Mouse (Mus musculus) right cerebral cortex, postnatal 10 days (tissue): ENCODE results near the gene Uba5.

Experiments
- DNase-seq, 2 experiments: peaks; one replicate each; pipeline ENCODE4 v3.0.0; 2021; ENCODE audit warnings: low spot score in 2 of 2

The Uba5 gene

GRCm38 (mm10) chr9:104062430-104063243 lies at the start of gene Uba5:
Gene Uba5, minus strand, starts transcription at chr9:104063134.
- peak; percentile 79 to 85 for DNase-seq

GRCm38 (mm10) chr9:104109151-104109550 lies 46.2 kb upstream of the Uba5 start:
- no peak for DNase-seq

GRCm38 (mm10) chr9:104108571-104109143 lies 45.7 kb upstream of the Uba5 start:
- DNase-seq = no peak

GRCm38 (mm10) chr9:104107482-104107881 lies 44.5 kb upstream of the Uba5 start:
- no peak for DNase-seq

GRCm38 (mm10) chr9:104106930-104107329 lies 44.0 kb upstream of the Uba5 start:
- DNase-seq = no peak

- no peak for DNase-seq
These were observed 42.1 kb upstream of the Uba5 start for GRCm38 (mm10) chr9:104104986-104105385.

- no peak for DNase-seq
These were observed 40.0 kb upstream of the Uba5 start for GRCm38 (mm10) chr9:104102901-104103300.

- no peak for DNase-seq
These were observed 39.4 kb upstream of the Uba5 start for GRCm38 (mm10) chr9:104102301-104102700.

GRCm38 (mm10) chr9:104101458-104101857 lies 38.5 kb upstream of the Uba5 start:
- DNase-seq = no peak

- no peak for DNase-seq
These were observed 37.9 kb upstream of the Uba5 start for GRCm38 (mm10) chr9:104100822-104101221.

- DNase-seq = no peak
These were observed 36.1 kb upstream of the Uba5 start for GRCm38 (mm10) chr9:104099060-104099459.

GRCm38 (mm10) chr9:104098256-104098655 lies 35.3 kb upstream of the Uba5 start:
- no peak for DNase-seq

- no peak for DNase-seq
These were observed 30.0 kb upstream of the Uba5 start for GRCm38 (mm10) chr9:104092945-104093344.

GRCm38 (mm10) chr9:104088555-104088954 lies 25.6 kb upstream of the Uba5 start:
- DNase-seq = peak; percentile 36 to 51

GRCm38 (mm10) chr9:104085730-104086429 lies 22.9 kb upstream of the Uba5 start:
- DNase-seq = no peak

GRCm38 (mm10) chr9:104080038-104080437 lies 17.1 kb upstream of the Uba5 start:
- DNase-seq = no peak

- peak in 1 of 2 experiments; percentile 44 for DNase-seq
These were observed 16.4 kb upstream of the Uba5 start for GRCm38 (mm10) chr9:104079379-104079778.

- DNase-seq = no peak
These were observed 15.8 kb upstream of the Uba5 start for GRCm38 (mm10) chr9:104078780-104079179.

- no peak for DNase-seq
These were observed 12.9 kb upstream of the Uba5 start for GRCm38 (mm10) chr9:104075808-104076207.

- no peak for DNase-seq
These were observed 8.1 kb upstream of the Uba5 start for GRCm38 (mm10) chr9:104070863-104071604.

GRCm38 (mm10) chr9:104070241-104070640 lies 7.3 kb upstream of the Uba5 start:
- DNase-seq = no peak

- no peak for DNase-seq
These were observed 1.6 kb upstream of the Uba5 start for GRCm38 (mm10) chr9:104064571-104064970.
